Mouse (Mus musculus) CD4-positive, CD25-positive, alpha-beta regulatory T cell, adult 4 months (primary cell): ENCODE results near the gene Fgf15. TPM values are rescaled to one million over a fixed set of nuclear protein-coding genes. Genes with fewer than 3 reads are reported as not detected.

ENCODE experiments used
- ATAC-seq: one replicate; pipeline ENCODE4 v1.8.0; 2017
- polyA plus RNA-seq, 2 experiments: library from polyadenylated mRNA; unstranded; fragments of 100-300 nt; shearing (Covaris generic); gene quantifications; one replicate each; pipeline ENCODE4 v1.2.1; 2017

Fgf15 gene
- polyA plus RNA-seq, 2 experiments from 2014 or later: not detected

DNA sequence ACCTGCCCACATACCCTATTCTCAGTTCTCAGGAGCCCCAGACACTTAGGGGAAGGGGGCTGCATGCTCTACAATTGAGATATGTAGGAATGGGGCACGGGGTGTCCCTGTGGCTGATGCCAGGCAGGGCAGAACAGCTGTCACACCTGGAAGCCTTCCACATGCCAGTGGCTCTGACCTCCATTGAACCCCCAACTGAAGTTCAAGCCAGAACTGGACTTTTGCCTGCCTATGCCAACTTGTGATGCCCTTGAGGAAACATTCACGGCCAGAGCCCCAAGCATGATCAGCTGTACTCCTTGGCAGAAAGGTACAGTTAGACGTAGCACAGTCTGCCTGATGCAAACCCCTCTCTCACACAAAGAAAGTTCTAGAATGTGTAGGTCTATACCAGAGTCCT, 37.0 kb downstream of the Fgf15 start:
- ATAC-seq: no peak

DNA sequence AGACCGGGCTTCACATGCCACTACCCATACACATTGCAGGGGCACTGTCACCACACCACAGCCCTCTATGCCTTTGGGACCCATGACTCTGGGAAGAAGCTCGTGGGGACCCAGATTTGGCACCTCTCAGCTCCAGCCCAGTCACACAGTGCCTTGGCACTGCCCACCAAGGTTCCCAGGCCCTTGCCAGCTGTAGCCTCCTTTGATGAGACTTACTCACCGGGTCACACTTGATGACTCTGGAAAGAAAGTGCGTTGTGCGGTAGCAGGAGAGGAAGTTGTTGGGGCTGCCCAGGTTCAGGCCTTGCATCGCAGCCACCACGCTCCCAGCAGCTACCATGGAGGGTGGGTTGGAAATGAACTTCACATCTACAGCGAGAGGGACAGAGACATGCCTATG, 37.5 kb downstream of the Fgf15 start:
- ATAC-seq: no peak

DNA sequence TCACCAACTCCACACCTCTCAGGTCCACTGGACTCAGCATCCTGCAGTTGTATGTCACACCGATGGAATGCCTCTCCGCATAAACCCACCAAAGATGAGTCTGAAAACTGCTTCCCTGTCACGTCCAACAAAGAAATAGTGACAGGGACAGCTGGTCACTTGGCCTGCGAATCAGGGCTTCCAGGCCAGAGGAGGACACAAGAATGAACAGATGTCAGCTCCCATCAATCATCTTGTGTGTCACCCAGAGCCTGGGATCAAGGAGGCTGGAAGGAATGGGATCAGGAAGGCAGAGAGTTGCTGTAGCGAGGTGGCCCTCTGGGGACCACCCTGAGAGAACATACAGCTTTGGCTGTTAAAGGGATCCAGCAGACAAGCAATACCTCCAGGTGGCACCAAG, 38.6 kb downstream of the Fgf15 start:
- ATAC-seq: no peak

- no peak for ATAC-seq
Observed at GRCm38 (mm10) chr7:144935563-144935962, 39.2 kb downstream of the Fgf15 start.

DNA sequence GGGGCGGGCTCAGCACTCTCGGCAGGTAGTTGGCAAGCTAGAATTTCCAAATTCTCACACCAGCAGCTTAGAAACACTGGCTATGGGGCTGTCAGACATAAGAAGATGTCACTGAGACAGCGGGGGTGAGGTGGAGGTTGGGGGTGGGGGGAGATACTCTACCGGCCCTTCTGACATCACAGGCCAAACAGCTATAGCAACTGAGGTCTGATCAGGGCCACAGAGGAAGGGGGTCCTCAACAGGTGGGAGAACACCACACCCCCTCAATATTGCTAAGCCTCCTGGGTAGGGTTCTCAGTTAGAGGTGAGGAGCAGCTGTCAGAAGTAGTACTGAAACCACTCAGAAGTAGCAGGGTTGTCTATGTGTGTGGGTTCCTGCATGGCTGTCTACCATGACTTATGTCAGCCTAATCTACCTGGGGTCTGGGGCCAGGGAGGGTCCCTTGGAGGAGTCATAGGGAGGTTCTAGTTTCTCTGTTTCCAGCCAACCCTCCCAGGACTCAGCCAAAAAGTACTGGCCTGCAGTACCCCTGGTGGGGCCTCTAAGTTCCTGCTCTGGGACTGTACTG, 40.1 kb downstream of the Fgf15 start:
- no peak for ATAC-seq

GRCm38 (mm10) chr7:144937490-144937889, 41.2 kb downstream of the Fgf15 start:
- peak; percentile 82 for ATAC-seq

GRCm38 (mm10) chr7:144937899-144938517, 41.7 kb downstream of the Fgf15 start:
- peak; percentile 22 for ATAC-seq

DNA sequence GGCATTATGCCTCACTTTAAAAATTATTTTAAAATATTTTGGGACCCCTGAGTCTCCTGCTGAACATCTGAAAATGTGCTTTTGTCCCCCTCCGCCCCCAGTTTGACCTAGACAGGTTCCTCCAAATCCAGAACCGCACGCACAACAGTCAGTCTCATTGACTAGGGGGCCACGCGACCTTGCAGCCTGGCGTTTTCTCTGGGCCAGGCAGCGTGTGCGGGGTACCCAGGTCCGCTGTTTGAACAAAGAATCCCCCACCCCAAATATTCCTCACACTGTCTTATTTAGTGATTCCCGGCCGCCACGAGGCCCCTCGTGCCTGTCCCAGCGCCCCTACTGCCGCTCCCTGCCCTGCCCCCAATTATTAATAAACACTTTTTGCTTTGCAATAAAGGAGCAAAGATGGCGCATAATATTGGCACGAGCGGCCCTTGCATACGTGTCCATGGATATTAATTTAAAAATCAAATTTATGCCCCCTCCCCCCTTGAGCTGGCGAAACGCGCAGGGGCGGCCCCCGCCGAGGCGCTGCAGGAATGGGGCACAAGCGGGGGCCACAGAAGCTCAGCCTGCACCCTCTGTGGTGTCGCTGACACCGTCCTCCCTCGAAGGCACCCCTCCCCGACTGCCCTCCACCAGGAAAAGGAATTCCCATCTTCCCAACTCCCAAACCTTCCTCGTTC, 42.5 kb downstream of the Fgf15 start:
- ATAC-seq: no peak

DNA sequence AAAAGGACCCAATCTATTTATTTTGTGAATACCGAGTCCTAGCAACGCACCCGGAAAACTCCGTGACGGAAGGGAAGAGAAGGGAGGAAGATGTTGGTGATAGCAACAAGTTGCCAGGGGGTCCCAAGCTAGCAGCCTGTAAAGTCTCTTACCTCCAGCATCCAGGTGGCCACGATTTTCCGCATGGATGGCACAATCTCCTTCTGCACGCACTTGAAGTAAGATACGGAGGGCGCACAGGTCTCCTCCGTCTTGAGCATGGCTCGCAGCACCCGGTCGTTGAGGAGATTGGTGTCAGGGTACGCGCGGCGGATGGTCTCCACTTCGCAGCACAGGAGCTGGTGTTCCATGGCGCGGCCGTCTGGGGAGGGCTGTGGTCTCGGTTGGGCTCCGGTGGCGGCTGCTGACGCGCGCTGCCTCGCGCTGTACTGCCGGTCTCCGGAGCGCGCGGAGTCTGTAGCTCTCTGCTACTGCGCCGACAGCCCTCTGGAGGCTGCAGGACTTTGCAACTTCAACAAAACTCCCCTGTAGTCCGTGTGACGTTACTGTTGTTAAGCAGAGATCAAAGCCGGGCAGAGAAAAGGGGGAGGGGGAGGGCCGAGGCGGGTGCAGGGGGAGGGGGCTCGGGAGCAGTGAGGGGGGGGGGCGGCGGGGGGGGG, 43.1 kb downstream of the Fgf15 start, which contains the start of gene Ccnd1:
Gene Ccnd1 (minus strand): TSS at position 582 of the 659 bp plus-strand sequence.
- no peak for ATAC-seq

GRCm38 (mm10) chr7:144940003-144940571, 43.8 kb downstream of the Fgf15 start:
- ATAC-seq: no peak

- ATAC-seq: no peak
Observed at GRCm38 (mm10) chr7:144940585-144940984, 44.3 kb downstream of the Fgf15 start.

GRCm38 (mm10) chr7:144941242-144941831, 45.0 kb downstream of the Fgf15 start:
- no peak for ATAC-seq

DNA sequence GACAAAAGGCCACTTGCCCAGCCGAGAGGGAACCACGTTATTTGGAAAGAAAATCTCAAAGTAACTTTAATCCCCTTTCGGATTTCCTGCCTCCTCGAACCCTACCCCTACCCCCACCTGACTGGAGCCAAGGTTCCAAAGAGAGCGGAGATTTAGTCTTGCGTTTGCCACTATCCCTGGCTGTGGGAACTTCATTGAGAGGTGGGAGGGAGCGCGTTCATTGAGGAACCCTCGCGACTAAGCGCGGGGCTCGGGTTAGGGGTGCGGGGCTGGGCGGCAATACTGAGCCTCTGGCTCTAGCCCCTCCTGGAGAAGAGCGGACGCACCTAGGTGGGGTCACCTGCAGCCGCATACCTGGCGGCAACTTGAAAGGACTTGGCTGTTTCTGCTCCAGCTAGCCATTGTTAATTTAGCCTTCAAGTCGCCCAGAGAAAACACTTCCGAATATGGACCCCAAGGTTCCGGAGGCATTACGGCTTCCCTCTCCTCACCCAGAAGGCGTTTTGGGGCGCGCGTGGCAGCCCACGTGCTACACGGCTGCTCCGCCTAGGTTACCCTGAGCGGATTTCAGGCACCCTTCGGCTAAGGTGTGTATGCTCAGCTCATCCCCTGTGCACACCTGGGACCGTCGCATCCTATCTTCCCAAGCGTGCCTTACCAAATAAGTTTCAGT, 45.9 kb downstream of the Fgf15 start:
- ATAC-seq: no peak

GRCm38 (mm10) chr7:144942744-144943135, 46.4 kb downstream of the Fgf15 start:
- ATAC-seq: no peak

GRCm38 (mm10) chr7:144943254-144943653, 46.9 kb downstream of the Fgf15 start:
- ATAC-seq: no peak

Other genes with a start within 250 kb of the Fgf15 start
- under 1 TPM in 1 of 2 experiments, not detected in 1; 0.09 TPM for gene Ano1, start 144.6 kb upstream of the Fgf15 start, polyA plus RNA-seq
- gene Fgf3, start 58.4 kb upstream of the Fgf15 start, polyA plus RNA-seq: not detected
- under 1 TPM in 1 of 2 experiments, not detected in 1; 0.11 TPM for gene Fgf4, start 49.2 kb upstream of the Fgf15 start, polyA plus RNA-seq
- gene LTO1, start 18.6 kb downstream of the Fgf15 start, polyA plus RNA-seq: 10 to 100 TPM; 39.4 to 48.0 TPM
- gene Ccnd1, start 43.4 kb downstream of the Fgf15 start, polyA plus RNA-seq: under 1 TPM; 0.83 to 0.87 TPM